Mouse (Mus musculus) liver, embryonic 15.5 days (tissue): Measurements from ENCODE around the gene Lgals4. TPM values are rescaled to one million over a fixed set of nuclear protein-coding genes. Genes with fewer than 3 reads are reported as not detected.
A peak's percentile ranks its signal among the peaks of the same experiment; 100 is the strongest.

Experiments
- ATAC-seq: fragments of 200-750 bp; cut with Nextera tagmentation; 2 replicates; pipeline ENCODE4 v1.8.0; 2017; ENCODE audit warnings: moderate number of reproducible peaks, mild to moderate bottlenecking, moderate library complexity; ENCODE audit not compliant: insufficient read depth
- H3K27ac ChIP-seq: fragments of 300-500 bp; sonication (generic); replicated peaks from 2 replicates; pipeline ENCODE4 v1.5.1; 2015; ENCODE audit warnings: mild to moderate bottlenecking, inconsistent platforms
- H3K27me3 ChIP-seq: fragments of 300-500 bp; sonication (generic); 2 replicates; pipeline ENCODE4 v1.6.1; 2015; ENCODE audit warnings: mild to moderate bottlenecking, inconsistent platforms
- H3K36me3 ChIP-seq: fragments of 300-500 bp; sonication (generic); replicated peaks from 2 replicates; pipeline ENCODE4 v1.6.1; 2015; ENCODE audit warnings: moderate library complexity, mild to moderate bottlenecking, inconsistent platforms
- H3K4me1 ChIP-seq: fragments of 300-500 bp; sonication (generic); replicated peaks from 2 replicates; pipeline ENCODE4 v1.6.1; 2015; ENCODE audit warnings: inconsistent platforms
- H3K4me2 ChIP-seq: fragments of 300-500 bp; sonication (generic); 2 replicates; pipeline ENCODE4 v1.6.1; 2015; ENCODE audit warnings: moderate library complexity, mild to moderate bottlenecking, inconsistent platforms
- H3K4me3 ChIP-seq: fragments of 300-500 bp; sonication (generic); replicated peaks from 2 replicates; pipeline ENCODE4 v1.5.1; 2015; ENCODE audit warnings: mild to moderate bottlenecking, inconsistent platforms
- H3K9ac ChIP-seq: fragments of 300-500 bp; sonication (generic); 2 replicates; pipeline ENCODE4 v1.6.1; 2015; ENCODE audit warnings: moderate library complexity, mild to moderate bottlenecking, inconsistent platforms
- H3K9me3 ChIP-seq: fragments of 300-500 bp; sonication (generic); replicated peaks from 2 replicates; pipeline ENCODE4 v1.6.1; 2016; ENCODE audit warnings: inconsistent platforms
- WGBS: fragments of 180-500 bp; shearing (Covaris S2); methylation state at CpG from one replicate; pipeline ENCODE4 v1.1.7; 2015; ENCODE audit warnings: mixed read lengths; ENCODE audit not compliant: insufficient replicate concordance; 5-methylcytosine and 5-hydroxymethylcytosine counted together
- polyA plus RNA-seq: library from polyadenylated mRNA; unstranded; fragments of >200 nt; fragmentation: Nextera tagmentation; extraction: Ambion mirVana; gene quantifications from 2 replicates; pipeline ENCODE4 v1.2.1, GENCODE M21; 2015

Lgals4 gene
- polyA plus RNA-seq, 1 experiment from 2014 or later: 4.8 TPM

- ATAC-seq: no peak
- H3K4me2 ChIP-seq: no peak overlapping the region
- no peak overlapping the region for H3K27ac ChIP-seq
- H3K4me3 ChIP-seq: no peak overlapping the region
- peaks cover 99% of the 10 kb centered on the region for H3K36me3 ChIP-seq
- no peak overlapping the region for H3K9ac ChIP-seq
- no peaks in the 10 kb centered on the region for H3K27me3 ChIP-seq
- no peaks in the 10 kb centered on the region for H3K9me3 ChIP-seq
- WGBS: 87% methylated on average over 10 of the region's 10 CpGs
- peaks cover 97% of the 10 kb centered on the region for H3K4me1 ChIP-seq
These were observed 16.7 kb upstream of the Lgals4 start for GRCm38 (mm10) chr7:28816920-28817319.

DNA sequence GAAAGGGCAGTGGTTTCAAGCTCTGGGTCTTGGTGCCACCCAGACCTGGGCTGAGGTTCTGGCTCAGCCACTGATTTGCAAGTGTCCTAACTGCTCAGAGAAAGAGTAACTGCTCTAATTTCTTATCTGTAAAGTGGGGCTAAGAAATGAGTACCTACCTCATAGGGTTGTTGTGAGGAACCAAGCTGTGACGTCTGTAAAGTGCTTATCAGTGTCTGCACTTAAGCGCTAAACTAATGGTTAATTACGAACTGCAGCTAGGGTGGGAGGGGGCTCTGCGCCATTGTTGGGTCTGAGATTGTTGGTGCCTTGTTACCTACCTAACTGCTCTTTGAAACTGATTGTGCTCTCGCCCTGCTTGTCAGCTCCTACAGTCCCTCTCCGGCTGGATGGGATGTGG lies 16.1 kb upstream of the Lgals4 start:
- peaks cover 97% of the 10 kb centered on the region for H3K4me1 ChIP-seq
- H3K4me2 ChIP-seq: no peak overlapping the region
- no peak overlapping the region for H3K4me3 ChIP-seq
- H3K36me3 ChIP-seq: peaks cover 99% of the 10 kb centered on the region
- no peaks in the 10 kb centered on the region for H3K9me3 ChIP-seq
- H3K27me3 ChIP-seq: no peaks in the 10 kb centered on the region
- ATAC-seq: no peak
- H3K9ac ChIP-seq: no peak overlapping the region
- H3K27ac ChIP-seq: no peak overlapping the region
- WGBS: 57% methylated on average over 6 of the region's 6 CpGs

GRCm38 (mm10) chr7:28817957-28818356 lies 15.7 kb upstream of the Lgals4 start:
- H3K4me2 ChIP-seq: no peak overlapping the region
- H3K27ac ChIP-seq: no peak overlapping the region
- 84% methylated on average over 4 of the region's 4 CpGs for WGBS
- no peak for ATAC-seq
- no peaks in the 10 kb centered on the region for H3K27me3 ChIP-seq
- no peak overlapping the region for H3K4me3 ChIP-seq
- no peaks in the 10 kb centered on the region for H3K9me3 ChIP-seq
- H3K36me3 ChIP-seq: peaks cover 99% of the 10 kb centered on the region
- no peak overlapping the region for H3K9ac ChIP-seq
- peaks cover 97% of the 10 kb centered on the region for H3K4me1 ChIP-seq

GRCm38 (mm10) chr7:28818436-28818835 lies 15.2 kb upstream of the Lgals4 start:
- H3K4me3 ChIP-seq: no peak overlapping the region
- no peaks in the 10 kb centered on the region for H3K27me3 ChIP-seq
- H3K4me2 ChIP-seq: no peak overlapping the region
- H3K4me1 ChIP-seq: peaks cover 97% of the 10 kb centered on the region
- no peak overlapping the region for H3K9ac ChIP-seq
- no peak for ATAC-seq
- WGBS: 87% methylated on average over 18 of the region's 18 CpGs
- no peaks in the 10 kb centered on the region for H3K9me3 ChIP-seq
- H3K36me3 ChIP-seq: peaks cover 96% of the 10 kb centered on the region
- H3K27ac ChIP-seq: no peak overlapping the region

DNA sequence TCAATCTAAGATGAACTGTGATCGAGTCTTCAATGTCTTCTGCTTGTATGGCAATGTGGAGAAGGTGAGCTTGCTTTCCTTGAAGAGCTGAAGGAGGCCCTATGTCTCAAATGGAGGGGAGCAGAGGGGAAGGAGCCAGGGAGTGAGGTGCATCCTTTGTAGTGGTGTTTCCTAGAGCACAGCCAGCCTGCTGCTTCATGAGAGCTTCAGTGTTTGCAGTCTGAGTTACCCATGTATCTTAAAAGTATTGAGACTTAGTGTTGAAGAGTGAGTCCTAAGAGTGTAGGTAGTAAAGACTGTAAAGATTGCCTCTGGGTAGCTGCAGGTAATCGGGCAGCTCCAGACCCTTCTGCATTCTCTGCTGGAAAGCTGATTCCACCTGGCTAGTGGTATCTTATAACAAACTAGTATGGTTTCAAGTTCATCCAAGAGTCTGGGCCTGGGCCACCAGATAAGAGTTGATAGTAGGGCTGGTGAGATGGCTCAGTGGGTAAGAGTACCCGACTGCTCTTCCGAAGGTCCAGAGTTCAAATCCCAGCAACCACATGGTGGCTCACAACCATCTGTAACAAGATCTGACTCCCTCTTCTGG lies 14.7 kb upstream of the Lgals4 start:
- 38% methylated on average over 4 of the region's 4 CpGs for WGBS
- Histone ChIP-seq H3K36me3 (peaks cover 91% of the 10 kb centered on the region), H3K27ac (no peak overlapping the region; the same call in 1 of the 2 replicates)

DNA sequence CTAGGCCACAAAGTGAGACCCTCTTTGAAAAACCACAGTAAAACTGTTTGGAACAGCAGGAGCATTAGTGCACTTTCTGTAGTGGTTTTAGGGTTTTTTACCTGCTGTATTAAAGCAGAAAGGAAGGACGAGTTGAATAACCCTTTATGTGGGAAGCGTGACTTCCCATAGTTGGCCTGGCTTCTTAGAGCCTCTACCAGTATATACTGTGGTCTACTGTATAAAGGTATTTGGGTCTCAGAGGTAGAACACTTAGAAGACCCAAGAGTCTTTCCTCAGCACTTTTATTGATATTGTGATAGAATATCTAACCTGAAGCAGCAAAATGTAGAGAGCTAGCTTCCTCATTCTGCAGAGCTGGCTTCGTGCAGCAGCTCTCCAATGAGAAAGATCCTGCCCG lies 14.1 kb upstream of the Lgals4 start:
- 84% methylated on average over 4 of the region's 4 CpGs for WGBS
- H3K4me3 ChIP-seq: no peak overlapping the region
- peaks cover 85% of the 10 kb centered on the region for H3K36me3 ChIP-seq
- no peak overlapping the region for H3K9ac ChIP-seq
- no peak for ATAC-seq
- H3K27me3 ChIP-seq: no peaks in the 10 kb centered on the region
- H3K9me3 ChIP-seq: no peaks in the 10 kb centered on the region
- H3K4me1 ChIP-seq: peaks cover 97% of the 10 kb centered on the region
- H3K4me2 ChIP-seq: no peak overlapping the region
- no peak overlapping the region for H3K27ac ChIP-seq

More for the DNA sequence above, 14.7 kb upstream of the Lgals4 start:
- no peak for ATAC-seq
- Histone ChIP-seq H3K9ac (no peak overlapping the region), H3K4me1 (peaks cover 97% of the 10 kb centered on the region), H3K27me3 (no peaks in the 10 kb centered on the region), H3K4me2 (no peak overlapping the region), H3K4me3 (no peak overlapping the region), H3K9me3 (no peaks in the 10 kb centered on the region)

DNA sequence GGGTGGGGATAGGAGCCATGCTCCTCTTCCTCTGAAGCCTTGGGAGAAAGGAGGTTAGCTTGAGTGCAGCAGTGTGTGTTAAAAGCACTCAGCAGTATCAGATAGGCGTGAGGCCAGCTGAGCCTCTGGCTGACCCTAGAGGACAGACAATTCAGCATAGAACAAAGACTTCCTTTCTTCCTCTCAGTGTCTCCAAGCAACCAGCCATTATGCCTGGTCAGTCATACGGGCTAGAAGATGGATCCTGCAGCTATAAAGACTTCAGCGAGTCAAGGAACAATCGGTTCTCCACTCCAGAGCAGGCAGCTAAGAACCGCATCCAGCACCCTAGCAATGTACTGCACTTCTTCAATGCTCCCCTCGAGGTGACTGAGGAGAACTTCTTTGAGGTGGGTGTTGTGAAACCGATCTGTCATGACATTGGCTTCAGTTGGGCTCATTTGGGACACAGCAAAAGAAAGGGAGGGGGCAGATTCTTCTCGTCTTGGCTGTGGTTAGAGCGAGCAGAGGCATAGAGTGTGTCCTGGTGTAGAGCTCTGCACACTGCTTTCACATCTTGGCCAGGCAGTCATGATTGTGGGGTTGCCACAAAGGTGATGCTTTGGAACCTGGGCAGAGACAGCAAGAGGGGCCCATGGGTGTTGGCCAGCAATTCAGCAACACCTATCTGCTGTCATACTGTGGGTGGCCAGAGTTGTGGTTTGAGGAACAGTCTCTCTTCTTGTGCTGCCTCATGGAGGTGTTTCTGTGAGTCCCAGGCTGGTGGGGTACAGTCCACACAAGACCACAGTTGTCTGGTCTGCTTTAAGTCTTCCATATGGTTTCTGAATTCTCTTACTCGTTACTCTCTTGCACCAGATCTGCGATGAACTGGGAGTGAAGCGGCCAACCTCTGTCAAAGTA lies 13.0 kb upstream of the Lgals4 start:
- Histone ChIP-seq H3K4me1 (peaks cover 94% of the 10 kb centered on the region), H3K9ac (no peak overlapping the region), H3K36me3 (peaks cover 75% of the 10 kb centered on the region), H3K9me3 (no peaks in the 10 kb centered on the region), H3K4me2 (no peak overlapping the region), H3K4me3 (no peak overlapping the region), H3K27ac (no peak overlapping the region; the same call in 1 of the 2 replicates), H3K27me3 (no peaks in the 10 kb centered on the region)
- 81% methylated on average over 12 of the region's 12 CpGs for WGBS
- no peak for ATAC-seq

- no peaks in the 10 kb centered on the region for H3K9me3 ChIP-seq
- ATAC-seq: no peak
- no peak overlapping the region for H3K9ac ChIP-seq
- peaks cover 94% of the 10 kb centered on the region for H3K4me1 ChIP-seq
- no peak overlapping the region for H3K27ac ChIP-seq
- peaks cover 67% of the 10 kb centered on the region for H3K36me3 ChIP-seq
- H3K27me3 ChIP-seq: no peaks in the 10 kb centered on the region
- H3K4me2 ChIP-seq: no peak overlapping the region
- WGBS: 64% methylated on average over 10 of the region's 10 CpGs
- H3K4me3 ChIP-seq: no peak overlapping the region
These were observed 12.3 kb upstream of the Lgals4 start for GRCm38 (mm10) chr7:28821261-28821831.

DNA sequence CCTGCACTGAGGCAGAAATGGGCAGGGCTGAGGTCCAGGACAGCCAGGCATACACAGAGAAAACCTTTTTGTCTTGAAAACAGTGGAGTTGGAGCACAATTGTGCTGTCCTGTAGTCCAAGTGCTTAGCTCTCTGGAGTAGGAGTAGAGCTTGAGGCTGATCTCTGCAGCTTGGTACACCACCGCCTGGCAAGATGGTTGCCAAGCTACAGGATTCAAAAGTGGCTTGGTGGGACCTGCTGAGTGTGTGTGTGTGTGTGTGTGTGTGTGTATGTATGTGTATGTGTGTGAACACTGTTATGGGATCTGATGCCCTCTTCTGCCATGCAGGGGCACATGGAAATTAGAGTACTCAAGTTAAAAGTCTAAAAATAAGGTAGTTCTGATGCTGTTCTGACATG lies 11.1 kb upstream of the Lgals4 start:
- no peaks in the 10 kb centered on the region for H3K27me3 ChIP-seq
- no peak overlapping the region for H3K4me2 ChIP-seq
- no peak overlapping the region for H3K4me3 ChIP-seq
- ATAC-seq: no peak
- H3K36me3 ChIP-seq: peaks cover 55% of the 10 kb centered on the region
- no peak overlapping the region for H3K9ac ChIP-seq
- H3K9me3 ChIP-seq: no peaks in the 10 kb centered on the region
- no peak overlapping the region; the same call in 1 of the 2 replicates for H3K27ac ChIP-seq
- WGBS: 65% methylated on average over 1 of the region's 1 CpGs
- H3K4me1 ChIP-seq: peaks cover 90% of the 10 kb centered on the region

- WGBS: 53% methylated on average over 10 of the region's 10 CpGs
- peak overlapping the region; percentile 84 for H3K27ac ChIP-seq
- peaks cover 48% of the 10 kb centered on the region for H3K36me3 ChIP-seq
- no peaks in the 10 kb centered on the region for H3K27me3 ChIP-seq
- H3K9me3 ChIP-seq: no peaks in the 10 kb centered on the region
- peaks cover 83% of the 10 kb centered on the region for H3K4me1 ChIP-seq
- no peak overlapping the region for H3K9ac ChIP-seq
- no peak overlapping the region for H3K4me2 ChIP-seq
- H3K4me3 ChIP-seq: no peak overlapping the region
- no peak for ATAC-seq
These were observed 10.4 kb upstream of the Lgals4 start for GRCm38 (mm10) chr7:28822993-28823903.
